Mouse (Mus musculus) left cerebral cortex, postnatal 25 days (tissue): ENCODE results near the gene Mfrp. TPM values are rescaled to one million over a fixed set of nuclear protein-coding genes. Genes with fewer than 3 reads are reported as not detected.
A peak's percentile ranks its signal among the peaks of the same experiment; 100 is the strongest.
"Not testable (repeated sequence)": the region's sequence is repeated elsewhere in the genome, so short reads cannot be mapped to it uniquely, and the experiment has no call there.

ENCODE experiments used
- DNase-seq, 2 experiments: peaks; one replicate each; pipeline ENCODE4 v3.0.0; 2022; ENCODE audit warnings: low spot score in 2 of 2, mixed read lengths in 1 of 2
- intact Hi-C: fragments of 180-260 bp; cut with DNase I; formaldehyde crosslinking; loops from one replicate; pipeline ENCODE4 v1.15.1; 2025
- total RNA-seq, 2 experiments: library from RNA; stranded (reverse); gene quantifications; 2 replicates each; pipeline ENCODE4 v1.2.3; 2021

Gene Mfrp
- total RNA-seq, 2 experiments from 2014 or later, result 0.55 to 1.6 TPM

DNA sequence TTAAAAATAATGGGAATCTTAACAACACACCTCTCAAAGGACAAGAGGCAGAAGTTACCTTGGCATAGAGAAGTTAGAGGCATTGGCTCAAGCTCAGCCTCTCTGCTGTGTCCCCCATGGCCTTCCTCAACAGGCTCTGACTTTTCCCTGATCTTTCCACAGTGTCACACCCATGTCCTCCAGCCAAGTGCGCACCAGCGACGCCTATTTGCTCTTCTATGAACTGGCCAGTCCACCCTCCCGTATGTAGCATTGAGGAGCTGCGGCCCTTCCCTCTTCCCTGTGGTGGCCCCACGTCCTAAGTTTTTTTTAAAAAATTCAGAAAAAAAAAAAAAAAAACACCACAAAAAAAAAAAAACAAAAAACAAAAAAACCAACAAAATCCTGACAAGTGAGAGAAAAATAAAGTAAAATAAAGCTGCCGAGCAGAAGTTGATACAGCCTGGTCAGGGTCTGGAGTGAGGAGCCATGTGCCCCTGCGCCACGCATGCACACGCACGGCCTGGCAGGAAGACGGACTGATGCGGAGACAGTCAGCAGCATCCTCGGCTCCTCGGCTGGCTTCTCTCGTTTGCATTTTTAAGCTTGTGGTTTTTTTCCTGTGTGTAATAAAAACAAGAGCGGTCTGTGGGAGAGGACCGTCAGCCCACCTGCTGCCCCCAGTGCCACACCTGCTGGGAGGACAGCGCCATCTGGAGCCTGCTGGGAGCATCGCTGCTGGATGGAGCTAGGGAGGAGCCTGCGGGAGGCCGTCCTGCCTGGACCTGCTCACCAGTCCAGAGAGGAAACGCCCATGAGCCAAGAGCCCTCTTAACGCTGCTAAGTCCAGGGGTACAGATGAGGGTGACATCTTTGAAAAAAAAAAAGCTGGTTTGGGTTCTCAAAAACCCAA is 7.7 kb upstream of the Mfrp start:
- DNase-seq, result peak; percentile 75 to 90
- intact Hi-C loops, result no loop called here

DNA sequence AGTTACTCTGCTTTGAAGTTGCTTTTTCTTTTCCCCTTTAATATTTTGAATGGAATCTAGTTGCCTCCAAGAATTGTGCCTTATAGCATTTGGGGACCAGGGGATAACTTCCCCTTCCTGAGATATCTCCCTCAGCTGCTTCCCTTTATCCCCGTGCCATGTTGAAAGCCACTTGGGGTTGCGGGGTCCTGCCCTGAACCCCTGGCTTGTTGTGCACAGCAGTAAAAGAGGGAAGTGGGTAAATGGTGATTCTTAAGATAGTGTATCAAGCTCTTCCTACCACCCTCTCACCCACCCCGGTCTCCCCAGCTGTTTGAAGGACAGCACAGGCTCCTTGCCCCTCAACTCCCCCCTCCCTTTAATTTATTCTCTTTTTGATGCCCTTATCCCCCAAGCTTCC is 6.8 kb upstream of the Mfrp start:
- no peak for DNase-seq
- intact Hi-C loops, result no loop called here

- intact Hi-C loops, result no loop called here
- no peak for DNase-seq
Observed at GRCm38 (mm10) chr9:44095781-44096180, 5.7 kb upstream of the Mfrp start.

DNA sequence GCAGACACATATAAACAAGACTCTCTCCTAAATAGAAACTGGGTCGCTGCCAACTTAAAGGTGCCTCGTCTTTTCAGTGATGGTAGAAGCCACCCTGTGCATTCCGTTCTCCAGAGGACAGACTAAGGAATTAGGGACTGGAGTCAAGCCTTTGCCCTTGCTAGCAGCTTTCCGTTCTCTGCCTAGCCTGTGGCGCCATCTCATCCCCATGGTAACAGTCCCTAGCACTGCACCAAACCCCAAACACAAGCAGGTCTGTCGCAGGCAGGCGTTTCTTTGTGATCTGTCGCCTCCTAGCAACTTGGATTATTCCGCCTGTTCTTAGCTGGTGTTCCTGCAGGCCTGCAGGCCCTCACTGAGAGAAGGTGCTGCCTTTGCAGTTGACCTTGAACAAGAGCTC is 5.0 kb upstream of the Mfrp start:
- intact Hi-C loops, result no loop called here
- peak; percentile 65 to 77 for DNase-seq

GRCm38 (mm10) chr9:44104881-44105280 is 3.4 kb downstream of the Mfrp start:
- intact Hi-C loops, result loop anchor here (5.0 kb wide), 1 partner anchor 118 kb away; no protein-coding TSS in a partner anchor
- no peak for DNase-seq

GRCm38 (mm10) chr9:44105781-44106180 is 4.3 kb downstream of the Mfrp start:
- no peak for DNase-seq
- intact Hi-C loops, result loop anchor here (5.0 kb wide), 1 partner anchor 118 kb away; no protein-coding TSS in a partner anchor

DNA sequence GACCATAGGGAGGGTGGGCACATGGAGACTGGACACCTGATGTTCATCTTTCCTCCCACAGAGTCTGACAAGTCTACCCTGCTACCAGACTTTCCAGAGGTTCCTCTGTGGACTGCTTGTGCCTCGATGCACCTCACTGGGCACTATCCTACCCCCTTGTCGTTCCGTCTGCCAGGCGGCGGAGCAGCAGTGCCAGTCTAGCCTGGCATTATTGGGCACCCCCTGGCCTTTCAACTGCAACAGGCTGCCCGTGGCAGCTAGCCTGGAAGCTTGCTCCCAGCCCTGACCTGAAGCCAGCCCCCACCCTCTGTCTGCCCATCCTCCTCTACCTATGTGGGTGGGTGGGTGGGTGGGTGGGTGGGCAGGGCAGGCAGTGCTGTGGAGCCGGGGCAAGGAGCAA is 4.7 kb downstream of the Mfrp start:
- DNase-seq, result no peak
- intact Hi-C loops, result loop anchor here (5.0 kb wide), 1 partner anchor 119 kb away; no protein-coding TSS in a partner anchor

- intact Hi-C loops, result loop anchor here (5.0 kb wide), 1 partner anchor 119 kb away; no protein-coding TSS in a partner anchor
- DNase-seq, result no peak
Observed at GRCm38 (mm10) chr9:44106596-44106995, 5.1 kb downstream of the Mfrp start.

- intact Hi-C loops, result loop anchor here (5.0 kb wide), 1 partner anchor 120 kb away; no protein-coding TSS in a partner anchor
- peak in 1 of 2 experiments; percentile 80 for DNase-seq
Observed at GRCm38 (mm10) chr9:44107110-44107509, 5.6 kb downstream of the Mfrp start, which contains the start of gene C1qtnf5. TSS of gene C1qtnf5 (plus strand) at chr9:44107245.

DNA sequence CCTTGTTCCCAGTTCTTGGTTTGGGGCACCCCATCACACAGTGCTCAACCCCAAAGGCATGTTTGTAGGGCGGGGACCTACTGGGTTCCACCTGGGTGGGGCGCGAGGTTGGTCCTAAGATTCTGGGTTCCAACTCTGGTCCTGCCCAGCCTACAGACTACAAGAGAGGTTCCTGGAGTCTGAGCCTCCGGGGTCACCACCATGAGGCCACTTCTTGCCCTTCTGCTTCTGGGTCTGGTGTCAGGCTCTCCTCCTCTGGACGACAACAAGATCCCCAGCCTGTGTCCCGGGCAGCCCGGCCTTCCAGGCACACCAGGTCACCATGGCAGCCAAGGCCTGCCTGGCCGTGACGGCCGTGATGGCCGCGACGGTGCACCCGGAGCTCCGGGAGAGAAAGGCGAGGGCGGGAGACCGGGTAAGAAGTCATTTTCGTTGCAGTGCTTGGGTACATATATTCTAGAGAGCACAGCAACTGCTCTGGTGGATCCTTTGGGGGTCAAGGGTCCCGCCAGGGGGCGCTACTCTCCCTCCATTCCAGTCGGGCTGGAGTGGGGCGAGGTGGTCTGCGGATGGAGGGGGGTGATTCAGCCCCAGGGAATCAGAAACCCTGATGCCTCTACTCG is 6.1 kb downstream of the Mfrp start:
- intact Hi-C loops, result loop anchor here (2.0 to 5.0 kb wide), 2 partner anchors 35 to 120 kb away; no protein-coding TSS in a partner anchor
- DNase-seq, result no peak

DNA sequence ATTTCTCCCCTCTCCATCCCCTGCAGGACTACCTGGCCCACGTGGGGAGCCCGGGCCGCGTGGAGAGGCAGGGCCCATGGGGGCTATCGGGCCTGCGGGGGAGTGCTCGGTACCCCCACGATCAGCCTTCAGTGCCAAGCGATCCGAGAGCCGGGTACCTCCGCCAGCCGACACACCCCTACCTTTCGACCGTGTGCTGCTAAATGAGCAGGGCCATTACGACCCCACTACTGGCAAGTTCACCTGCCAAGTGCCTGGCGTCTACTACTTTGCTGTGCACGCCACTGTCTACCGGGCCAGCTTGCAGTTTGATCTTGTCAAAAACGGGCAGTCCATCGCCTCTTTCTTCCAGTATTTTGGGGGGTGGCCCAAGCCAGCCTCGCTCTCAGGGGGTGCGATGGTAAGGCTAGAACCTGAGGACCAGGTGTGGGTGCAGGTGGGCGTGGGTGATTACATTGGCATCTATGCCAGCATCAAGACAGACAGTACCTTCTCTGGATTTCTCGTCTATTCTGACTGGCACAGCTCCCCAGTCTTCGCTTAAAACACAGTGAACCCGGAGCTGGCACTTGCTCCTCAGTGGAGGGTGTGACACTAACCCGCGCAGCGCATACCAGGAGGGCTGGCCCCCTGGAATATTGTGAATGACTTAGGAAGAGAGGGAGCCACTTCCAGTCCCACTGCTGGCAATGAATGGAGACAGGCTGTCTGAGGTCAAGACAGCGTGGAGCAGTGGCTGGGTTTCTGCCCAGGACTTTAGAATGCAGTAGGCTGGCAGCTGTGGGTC is 6.9 kb downstream of the Mfrp start:
- no peak for DNase-seq
- intact Hi-C loops, result loop anchor here (2.0 to 5.0 kb wide), 2 partner anchors 36 to 121 kb away; no protein-coding TSS in a partner anchor

DNA sequence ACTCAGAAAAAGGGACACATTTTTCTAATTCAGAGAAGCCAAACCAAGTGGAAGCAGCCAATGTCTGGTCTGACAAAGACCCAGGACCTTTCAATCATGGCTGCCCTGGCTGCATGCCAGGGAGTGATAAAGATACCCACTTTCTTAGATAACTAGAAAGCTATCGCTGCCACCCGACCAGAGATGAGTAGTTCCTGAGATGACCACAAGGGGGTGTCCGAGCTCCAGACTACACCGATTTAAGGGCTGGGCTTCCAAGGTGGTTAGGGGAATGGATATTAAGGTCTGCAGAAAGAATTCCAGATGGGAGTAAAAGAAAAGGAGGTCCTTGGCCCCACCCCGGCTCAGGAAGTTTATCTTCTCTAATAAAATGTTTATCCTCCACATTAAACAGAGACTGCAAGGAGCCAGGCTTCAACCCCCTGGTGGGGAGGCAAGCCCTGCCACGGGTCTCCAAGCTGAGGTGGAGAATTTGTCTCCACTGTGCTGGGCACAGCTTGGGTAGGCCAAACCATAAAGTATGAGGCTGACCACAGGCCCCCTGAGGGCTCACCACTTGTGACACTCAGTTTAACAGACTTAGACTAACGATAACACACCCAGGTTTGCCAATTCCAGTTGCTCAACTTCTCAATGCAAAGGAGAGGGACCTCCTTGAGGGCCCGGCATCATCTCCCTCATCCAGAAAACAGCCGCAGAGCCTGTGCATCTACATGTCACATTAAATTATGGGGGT is 8.0 kb downstream of the Mfrp start:
- DNase-seq, result peak; percentile 72 to 74
- intact Hi-C loops, result loop anchor here (2.0 to 5.0 kb wide), 2 partner anchors 37 to 122 kb away; no protein-coding TSS in a partner anchor

DNA sequence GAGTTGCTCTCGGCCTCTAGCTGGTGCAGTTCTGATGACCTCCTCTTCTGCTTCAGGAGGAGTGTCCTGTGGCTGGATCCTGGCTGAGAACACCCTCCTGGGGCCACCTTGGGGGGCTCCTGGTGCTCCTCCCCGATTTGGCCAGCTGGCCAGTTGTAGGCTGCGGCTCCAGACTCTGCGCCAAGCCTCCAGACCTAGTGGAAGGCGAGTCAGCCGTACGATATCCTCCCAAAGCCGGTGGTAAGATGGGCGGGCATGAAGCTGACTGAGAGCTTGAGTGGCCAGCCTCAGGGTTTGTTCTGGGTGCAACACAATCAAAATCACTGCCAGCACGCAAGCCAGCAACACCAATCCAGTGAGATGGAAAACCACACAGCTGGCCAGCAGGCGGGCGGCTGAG is 10.4 kb downstream of the Mfrp start:
- intact Hi-C loops, DNase-seq: not testable (repeated sequence)

- peak; percentile 96 to 99 for DNase-seq
- intact Hi-C loops, result no loop called here
Observed at GRCm38 (mm10) chr9:44113105-44113789, 11.7 kb downstream of the Mfrp start, which contains the start of the genes Gm49380 and Rnf26. TSS of gene Gm49380 (minus strand) at chr9:44113500. TSS of gene Rnf26 (minus strand) at chr9:44113517.

DNA sequence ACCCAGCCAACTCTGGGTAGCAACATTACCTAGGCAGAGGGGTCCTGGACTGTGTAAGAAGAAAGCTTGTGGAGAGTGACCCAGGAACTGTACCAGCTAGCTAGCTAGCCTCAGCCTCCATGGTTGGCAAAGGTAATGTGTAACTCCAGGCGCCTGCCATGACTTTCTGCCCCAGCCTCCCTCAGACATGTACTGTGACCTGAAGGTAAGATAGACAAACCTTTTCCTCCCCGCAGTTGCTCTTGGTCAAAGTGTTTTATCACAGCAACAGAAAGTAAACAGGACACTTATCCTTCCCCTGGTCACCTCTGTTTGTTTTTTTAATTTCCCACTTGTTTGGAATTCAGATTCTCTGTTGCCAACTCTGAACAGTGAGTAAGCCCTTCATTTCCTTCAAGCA is 12.9 kb downstream of the Mfrp start:
- intact Hi-C loops, result no loop called here

DNA sequence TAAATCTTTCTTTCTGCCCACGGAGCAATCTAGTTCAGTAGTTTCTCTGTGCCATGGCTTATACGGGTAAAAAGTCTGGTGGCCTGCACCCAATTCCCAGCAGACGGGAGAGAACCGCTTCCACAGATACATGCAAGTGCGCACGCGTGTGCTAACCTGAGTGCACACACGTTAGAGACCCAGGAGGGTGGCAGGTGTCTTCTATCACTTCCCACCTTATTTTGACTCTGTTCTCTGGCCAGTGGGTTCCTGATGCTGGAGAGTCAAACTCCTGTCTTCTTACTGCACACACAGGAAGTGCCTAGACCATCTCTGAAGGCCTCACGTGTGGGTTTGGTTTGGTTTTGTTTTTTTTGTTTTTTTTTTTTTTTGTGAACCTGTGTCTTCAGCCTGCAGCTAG is 14.1 kb downstream of the Mfrp start:
- intact Hi-C loops, result no loop called here

More for the DNA sequence above, 12.9 kb downstream of the Mfrp start:
- DNase-seq, result no peak

DNA sequence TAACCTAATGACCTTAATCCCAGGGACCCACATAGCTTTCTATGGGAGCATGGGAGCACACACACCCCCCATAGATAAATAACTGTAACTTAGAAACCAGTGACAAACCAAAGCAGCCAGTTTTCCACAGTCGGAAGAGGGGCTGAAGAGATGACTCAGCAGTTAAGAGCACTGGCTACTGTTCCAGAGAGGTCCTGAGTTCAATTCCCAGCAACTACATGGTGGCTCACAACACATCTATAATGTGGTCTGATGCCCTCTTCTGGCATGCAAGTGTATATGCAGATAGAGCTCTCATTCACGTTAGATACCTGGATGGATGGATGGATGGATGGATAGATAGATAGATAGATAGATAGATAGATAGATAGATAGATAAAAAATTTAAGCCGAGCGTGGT is 14.7 kb downstream of the Mfrp start:
- intact Hi-C loops, result no loop called here
- no peak for DNase-seq

More for the DNA sequence above, 14.1 kb downstream of the Mfrp start:
- DNase-seq, result no peak

- intact Hi-C loops, result no loop called here
- DNase-seq, result no peak
Observed at GRCm38 (mm10) chr9:44119011-44119410, 17.5 kb downstream of the Mfrp start.
